11 mouse cellular contexts compared by ENCODE assay signal in the genomic region with DNA sequence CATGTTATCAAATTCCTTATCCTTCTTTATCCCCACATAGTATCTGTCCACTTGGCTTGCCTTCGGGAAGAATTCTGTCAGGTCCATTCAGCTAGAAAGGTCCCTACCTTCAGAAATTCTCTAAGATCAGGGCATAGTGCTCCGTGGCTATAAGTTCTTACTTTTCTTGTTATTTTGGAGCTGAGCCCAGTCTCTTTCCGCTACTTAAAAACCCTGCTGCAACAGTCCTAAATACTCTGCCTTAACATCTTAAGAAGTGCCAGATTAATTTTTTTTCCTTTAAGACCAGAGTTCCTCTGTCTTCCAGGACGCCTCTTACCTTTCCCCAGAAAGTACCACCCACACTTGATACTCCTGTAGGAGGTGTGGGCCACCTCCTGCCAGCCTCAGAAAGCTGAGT. TPM values are rescaled to one million over a fixed set of nuclear protein-coding genes. Genes with fewer than 3 reads are reported as not detected.
DNase-seq lines count a peak whose midpoint lies in the region; ATAC-seq and TF ChIP-seq lines count a peak whose summit lies in the region.
"Had no signal": no experiment of that assay in that cellular context is flagged by ENCODE, and none has a peak within 500 bp of the region (broad histone marks: within the 10 kb centered on the region; RNA-seq: fewer than 3 reads in every experiment).

No protein-coding gene starts in this region.

- H3K4me1 ChIP-seq in heart, embryonic 15.5 days (replicated peaks): peaks cover 75% of the 10 kb centered on the region
- H3K4me1 ChIP-seq in liver, adult 2 months (ENCODE audit: control insufficient read depth, insufficient read depth, low read length): peaks cover 34% of the 10 kb centered on the region
- peaks cover 89% of the 10 kb centered on the region for H3K4me1 ChIP-seq in embryonic facial prominence, embryonic 10.5 days
- H3K4me1 ChIP-seq in liver, embryonic 15.5 days (replicated peaks): peaks cover 90% of the 10 kb centered on the region

- peak overlapping the region; percentile 14; the same call in 1 of the 2 replicates for H3K4me2 ChIP-seq in heart, embryonic 15.5 days
- H3K4me2 ChIP-seq in liver, embryonic 15.5 days: peak overlapping the region; percentile 38

- no peaks in the 10 kb centered on the region for H3K27me3 ChIP-seq in heart, embryonic 15.5 days
- H3K27me3 ChIP-seq in liver, adult 2 months (ENCODE audit: control insufficient read depth, insufficient read depth, low read length): no peaks in the 10 kb centered on the region
- no peaks in the 10 kb centered on the region for H3K27me3 ChIP-seq in embryonic facial prominence, embryonic 10.5 days (replicated peaks; ENCODE audit: low read depth, poor library complexity, severe bottlenecking)
- H3K27me3 ChIP-seq in liver, embryonic 15.5 days: no peaks in the 10 kb centered on the region
- H3K27me3 ChIP-seq: neural tube, embryonic 12.5 days had no signal

- intact Hi-C loops in heart, postnatal 25 days (cut with DNase I): no loop called here

- no peak for ATAC-seq in heart, embryonic 15.5 days (replicated peaks; ENCODE audit: insufficient number of reproducible peaks, insufficient read depth, low FRiP score, low read depth)
- no peak for ATAC-seq in liver, embryonic 15.5 days (ENCODE audit: insufficient read depth)
- ATAC-seq in activated CD4-positive, CD25-positive, alpha-beta regulatory T cell, adult 4 months: no peak

- DNase-seq in heart, postnatal 25 days (ENCODE audit: low spot score): no peak
- DNase-seq in liver, adult 2 months (ENCODE audit: extremely low read depth, low read depth, low spot score): no peak
- DNase-seq in liver: no peak
- DNase-seq in embryonic facial prominence, embryonic 10.5 days (ENCODE audit: low spot score): no peak
- no peak for DNase-seq in natural killer cell, adult 2 months (ENCODE audit: low spot score in 2 of 2)
- DNase-seq: adrenal gland, adult 2 months; cerebellum, postnatal 25 days had no signal

- peaks cover 51% of the 10 kb centered on the region for H3K79me2 ChIP-seq in liver, adult 2 months (ENCODE audit: control insufficient read depth, insufficient read depth, low read length)

- H3K9ac ChIP-seq in heart, embryonic 15.5 days: no peak overlapping the region
- H3K9ac ChIP-seq in liver, adult 2 months (ENCODE audit: low read depth, low read length): no peak overlapping the region
- H3K9ac ChIP-seq in liver, embryonic 15.5 days: no peak overlapping the region
- H3K9ac ChIP-seq: neural tube, embryonic 12.5 days had no signal

- no peak for TF ChIP-seq CTCF in liver, adult 2 months (IDR thresholded peaks at IDR 0.05; ENCODE audit: low read depth, low read length)

- H3K36me3 ChIP-seq in heart, embryonic 15.5 days: no peaks in the 10 kb centered on the region
- H3K36me3 ChIP-seq in liver, adult 2 months (ENCODE audit: control insufficient read depth, insufficient read depth, low read length): no peaks in the 10 kb centered on the region
- 0 out of 2 replicates have a peak, but pooled peaks cover 4% of the 10 kb centered on the region for H3K36me3 ChIP-seq in embryonic facial prominence, embryonic 10.5 days (replicated peaks)
- H3K36me3 ChIP-seq in liver, embryonic 15.5 days (replicated peaks): no peaks in the 10 kb centered on the region
- H3K36me3 ChIP-seq: neural tube, embryonic 12.5 days had no signal

- H3K9me3 ChIP-seq in heart, embryonic 15.5 days (replicated peaks): no peaks in the 10 kb centered on the region
- H3K9me3 ChIP-seq in embryonic facial prominence, embryonic 10.5 days: no peaks in the 10 kb centered on the region
- no peaks in the 10 kb centered on the region for H3K9me3 ChIP-seq in liver, embryonic 15.5 days (replicated peaks)
- H3K9me3 ChIP-seq: neural tube, embryonic 12.5 days had no signal

- 34% methylated on average over 4 of the region's 4 CpGs for WGBS in heart, embryonic 15.5 days
- WGBS in liver, adult 2 months: 65% methylated on average over 4 of the region's 4 CpGs
- 77% methylated on average over 4 of the region's 4 CpGs for WGBS in embryonic facial prominence, embryonic 10.5 days
- WGBS in liver, embryonic 15.5 days (ENCODE audit: insufficient replicate concordance): 59% methylated on average over 4 of the region's 4 CpGs

- peak overlapping the region; percentile 82 for H3K27ac ChIP-seq in heart, embryonic 15.5 days
- peak overlapping the region; percentile 38 for H3K27ac ChIP-seq in liver, adult 2 months (replicated peaks; ENCODE audit: insufficient read depth, low read depth, low read length)
- H3K27ac ChIP-seq in embryonic facial prominence, embryonic 10.5 days (replicated peaks): 0 out of 2 replicates have a peak overlapping the region, but pooled peaks have one; percentile 44
- H3K27ac ChIP-seq in liver, embryonic 15.5 days (replicated peaks): 0 out of 2 replicates have a peak overlapping the region, but pooled peaks have one; percentile 67
- H3K27ac ChIP-seq: neural tube, embryonic 12.5 days had no signal

- H3K4me3 ChIP-seq in heart, embryonic 15.5 days: no peak overlapping the region
- no peak overlapping the region for H3K4me3 ChIP-seq in liver, adult 2 months (ENCODE audit: insufficient read depth, low read depth, low read length)
- no peak overlapping the region for H3K4me3 ChIP-seq in embryonic facial prominence, embryonic 10.5 days
- no peak overlapping the region for H3K4me3 ChIP-seq in liver, embryonic 15.5 days (replicated peaks)
- H3K4me3 ChIP-seq: neural tube, embryonic 12.5 days had no signal

- no peak for TF ChIP-seq POLR2A in liver, adult 2 months (IDR thresholded peaks at IDR 0.05; ENCODE audit: extremely low read depth, insufficient read depth, low read length)

RNA-seq across cellular contexts. Expression of gene Tspan14, which starts 6.4 kb away (rescaled TPM):
- polyA plus RNA-seq in heart, embryonic 15.5 days (2015; fragmentation: Nextera tagmentation; extraction: Ambion mirVana): 32.7 and 50.9 TPM in 2 replicates
- total RNA-seq in heart, postnatal 25 days (2021): 10 to 100 TPM; 17.1 to 18.1 TPM
- total RNA-seq in liver, adult 2 months (2014; rRNA removed): 13.3 and 15.4 TPM in 2 replicates
- polyA plus RNA-seq in liver, adult 2 months (2012; rRNA removed): 28.5 and 30.4 TPM in 2 replicates
- polyA plus RNA-seq in embryonic facial prominence, embryonic 10.5 days (2016; fragmentation: Nextera tagmentation; extraction: Ambion mirVana): 88.1 and 92.5 TPM in 2 replicates
- polyA plus RNA-seq in liver, embryonic 15.5 days (2015; fragmentation: Nextera tagmentation; extraction: Ambion mirVana): 28.8 and 34.6 TPM in 2 replicates
- 10 to 100 TPM; 56.8 to 58.3 TPM for polyA plus RNA-seq in activated CD4-positive, CD25-positive, alpha-beta regulatory T cell, adult 4 months (2017; shearing (Covaris generic))

RNA-seq across cellular contexts. Expression of gene Fam213a, which starts 53.4 kb away (rescaled TPM):
- polyA plus RNA-seq in heart, embryonic 15.5 days (2015; fragmentation: Nextera tagmentation; extraction: Ambion mirVana): 42.9 and 44.8 TPM in 2 replicates
- 10 to 100 TPM; 16.3 to 17.0 TPM for total RNA-seq in heart, postnatal 25 days (2021)
- 63.2 and 66.3 TPM in 2 replicates for total RNA-seq in liver, adult 2 months (2014; rRNA removed)
- polyA plus RNA-seq in liver, adult 2 months (2012; rRNA removed): 25.5 and 42.2 TPM in 2 replicates
- 36.6 and 40.1 TPM in 2 replicates for polyA plus RNA-seq in embryonic facial prominence, embryonic 10.5 days (2016; fragmentation: Nextera tagmentation; extraction: Ambion mirVana)
- polyA plus RNA-seq in liver, embryonic 15.5 days (2015; fragmentation: Nextera tagmentation; extraction: Ambion mirVana): 69.5 and 77.2 TPM in 2 replicates
- polyA plus RNA-seq in activated CD4-positive, CD25-positive, alpha-beta regulatory T cell, adult 4 months (2017; shearing (Covaris generic)): 1 to 10 TPM; 8.5 to 9.2 TPM
